Mouse (Mus musculus) hindbrain, embryonic 10.5 days (tissue): ENCODE data around the gene Nfasc. TPM values are rescaled to one million over a fixed set of nuclear protein-coding genes. Genes with fewer than 3 reads are reported as not detected.

Experiments
- DNase-seq: peaks from one replicate; pipeline ENCODE4 v3.0.0-alpha.2; 2017; ENCODE audit warnings: low spot score
- H3K27ac ChIP-seq: fragments of 300-500 bp; sonication (generic); 2 replicates; pipeline ENCODE4 v1.5.1; 2016; ENCODE audit warnings: mild to moderate bottlenecking, moderate library complexity
- H3K27me3 ChIP-seq: fragments of 300-500 bp; sonication (generic); 2 replicates; pipeline ENCODE4 v1.6.1; 2016; ENCODE audit warnings: mild to moderate bottlenecking; ENCODE audit not compliant: poor library complexity, insufficient read depth, severe bottlenecking
- H3K36me3 ChIP-seq: fragments of 300-500 bp; sonication (generic); 2 replicates; pipeline ENCODE4 v1.6.1; 2016; ENCODE audit warnings: mild to moderate bottlenecking, moderate library complexity
- H3K4me1 ChIP-seq: fragments of 300-500 bp; sonication (generic); replicated peaks from 2 replicates; pipeline ENCODE4 v1.6.1; 2016; ENCODE audit warnings: mild to moderate bottlenecking
- H3K4me3 ChIP-seq: fragments of 300-500 bp; sonication (generic); 2 replicates; pipeline ENCODE4 v1.5.1; 2016; ENCODE audit warnings: mild to moderate bottlenecking, moderate library complexity
- H3K9me3 ChIP-seq: fragments of 300-500 bp; sonication (generic); 2 replicates; pipeline ENCODE4 v1.6.1; 2016; ENCODE audit warnings: mild to moderate bottlenecking, moderate library complexity
- WGBS: fragments of 180-500 bp; shearing (Covaris S2); methylation state at CpG from one replicate; pipeline ENCODE4 v1.1.7; 2016; 5-methylcytosine and 5-hydroxymethylcytosine counted together
- polyA plus RNA-seq: library from polyadenylated mRNA; unstranded; fragments of >200 nt; fragmentation: Nextera tagmentation; extraction: Ambion mirVana; gene quantifications from 2 replicates; pipeline ENCODE4 v1.2.1, GENCODE M21; 2016

The Nfasc gene
- 22.9 and 39.2 TPM in 2 replicates for polyA plus RNA-seq

DNA sequence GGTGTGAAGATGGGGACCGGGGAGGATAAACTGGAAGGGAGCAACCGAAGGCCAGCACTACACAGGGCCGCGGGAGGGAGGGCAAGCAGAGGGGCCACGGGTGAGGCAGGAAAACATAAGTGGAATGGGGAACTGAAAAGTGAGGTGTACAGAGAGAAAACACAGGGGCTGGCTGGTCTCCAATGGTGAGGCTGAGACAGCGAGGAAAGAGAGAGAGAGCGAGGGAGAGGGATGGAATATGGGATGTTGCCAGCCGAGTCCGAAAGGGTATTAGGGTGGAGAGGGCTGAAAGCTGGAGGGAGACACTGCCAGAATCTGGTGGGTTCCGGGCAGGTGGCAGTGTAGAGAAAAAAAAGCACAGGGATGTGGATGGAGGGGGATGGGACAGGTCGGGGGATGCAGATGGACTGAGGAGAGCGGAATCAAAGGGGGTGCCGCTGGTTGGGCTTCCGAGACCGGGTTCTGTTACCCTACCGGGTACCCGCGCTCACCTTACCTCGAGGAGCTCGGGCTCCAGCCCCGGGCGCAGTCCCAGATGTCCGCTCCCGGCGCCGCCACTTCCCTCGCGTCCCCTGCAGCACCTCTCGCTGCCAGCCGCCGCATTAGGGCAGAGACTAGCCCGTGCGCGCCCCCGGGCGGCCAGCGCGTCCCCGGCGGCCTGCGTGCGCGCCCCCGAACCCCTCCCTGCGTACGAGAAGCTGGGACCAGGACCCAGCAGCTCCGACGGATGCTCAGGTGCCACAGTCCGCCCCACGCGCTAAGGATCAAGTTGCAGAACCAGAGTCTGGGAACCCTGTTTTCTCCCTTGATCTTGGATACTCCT lies at the start of gene Nfasc:
Gene Nfasc, minus strand, starts transcription at position 623 of the 823 bp plus-strand sequence.
- WGBS, result 4% methylated on average over 51 of the region's 51 CpGs
- Histone ChIP-seq H3K27me3 (peaks cover 68% of the 10 kb centered on the region), H3K4me1 (peaks cover 67% of the 10 kb centered on the region), H3K27ac (peak within 1 kb of the TSS; percentile 86), H3K4me3 (peak within 1 kb of the TSS; percentile 61), H3K9me3 (no peaks in the 10 kb centered on the region), H3K36me3 (no peaks in the 10 kb centered on the region)
- peak; percentile 89 for DNase-seq

DNA sequence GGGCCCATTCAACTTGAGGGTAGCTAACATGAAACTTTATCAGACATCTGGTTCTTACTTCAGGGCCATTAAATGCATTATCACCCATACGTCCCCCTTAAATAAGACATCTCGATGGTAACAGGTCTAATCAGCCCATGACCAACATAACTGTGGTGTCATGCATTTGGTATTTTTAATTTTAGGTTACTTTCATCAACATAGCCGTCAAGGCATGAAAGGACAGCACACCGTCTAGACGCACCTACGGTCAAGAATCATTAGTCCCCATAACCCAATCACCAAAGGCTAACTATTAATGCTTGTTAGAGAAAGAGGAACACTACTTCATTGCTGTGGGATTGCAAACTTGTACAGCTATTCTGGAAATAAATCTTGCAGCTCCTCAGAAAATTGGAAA lies 49.5 kb upstream of the Nfasc start:
- peaks cover 7% of the 10 kb centered on the region; the same call in 1 of the 2 replicates for H3K4me1 ChIP-seq
- no peak for DNase-seq
- WGBS, result 91% methylated on average over 6 of the region's 6 CpGs
- no peaks in the 10 kb centered on the region for H3K36me3 ChIP-seq
- no peaks in the 10 kb centered on the region for H3K9me3 ChIP-seq
- H3K27me3 ChIP-seq, result no peaks in the 10 kb centered on the region
- no peak overlapping the region for H3K4me3 ChIP-seq
- no peak overlapping the region for H3K27ac ChIP-seq

- no peak for DNase-seq
- no peaks in the 10 kb centered on the region for H3K9me3 ChIP-seq
- WGBS, result 81% methylated on average over 5 of the region's 5 CpGs
Observed at GRCm38 (mm10) chr1:132786866-132787265, 45.3 kb upstream of the Nfasc start.

DNA sequence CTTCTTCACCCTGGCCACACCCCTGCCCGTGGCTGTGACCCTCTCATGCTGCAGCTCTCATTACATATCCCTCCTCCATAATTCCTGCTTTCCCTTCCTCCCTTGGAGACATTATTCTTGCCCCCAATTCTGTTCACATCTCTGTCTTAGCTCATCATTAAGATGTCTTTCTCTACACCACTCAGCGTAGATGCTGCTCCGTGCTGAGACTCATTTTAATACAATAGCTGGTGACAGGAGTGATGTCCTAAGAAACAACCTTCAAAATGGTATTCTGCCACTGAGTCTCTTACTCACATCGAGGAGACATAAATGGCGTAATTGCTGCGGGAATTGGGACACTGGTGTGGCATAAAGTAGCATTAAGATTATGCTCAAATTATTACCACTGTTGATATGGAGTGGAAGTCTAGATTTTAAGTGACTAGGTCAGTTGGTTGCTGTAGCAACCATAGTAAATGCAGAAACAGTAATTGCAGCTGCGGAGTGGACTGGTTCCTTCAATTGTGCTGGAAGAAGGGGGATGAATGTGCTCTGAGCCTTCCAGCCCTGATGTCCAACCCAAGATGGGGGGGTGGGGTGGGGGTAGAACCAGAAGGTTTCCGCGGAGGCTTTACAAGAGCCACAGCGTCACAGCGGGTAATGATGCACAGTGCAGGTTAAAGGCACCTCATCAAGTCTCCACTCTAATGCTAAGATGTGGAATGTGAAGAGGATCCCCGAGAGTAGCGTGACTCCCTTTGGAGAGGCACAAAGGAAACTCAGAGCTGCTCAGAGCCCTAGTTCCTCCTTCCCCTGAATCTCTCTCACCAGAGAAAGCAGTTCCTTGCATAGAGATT lies 40.2 kb upstream of the Nfasc start:
- 73% methylated on average over 13 of the region's 13 CpGs for WGBS
- Histone ChIP-seq H3K27me3 (no peaks in the 10 kb centered on the region), H3K9me3 (no peaks in the 10 kb centered on the region), H3K4me1 (peaks cover 5% of the 10 kb centered on the region; the same call in 1 of the 2 replicates), H3K27ac (no peak overlapping the region), H3K36me3 (no peaks in the 10 kb centered on the region), H3K4me3 (no peak overlapping the region)
- no peak for DNase-seq

More at GRCm38 (mm10) chr1:132786866-132787265, 45.3 kb upstream of the Nfasc start:
- H3K27me3 ChIP-seq, result no peaks in the 10 kb centered on the region
- no peak overlapping the region for H3K4me3 ChIP-seq
- peaks cover 11% of the 10 kb centered on the region; the same call in 1 of the 2 replicates for H3K4me1 ChIP-seq
- H3K36me3 ChIP-seq, result no peaks in the 10 kb centered on the region
- H3K27ac ChIP-seq, result no peak overlapping the region

- 0 out of 2 replicates have a peak, but pooled peaks cover 4% of the 10 kb centered on the region for H3K4me1 ChIP-seq
- WGBS, result 85% methylated on average over 5 of the region's 5 CpGs
- H3K36me3 ChIP-seq, result no peaks in the 10 kb centered on the region
- H3K9me3 ChIP-seq, result no peaks in the 10 kb centered on the region
- no peak for DNase-seq
- no peak overlapping the region for H3K4me3 ChIP-seq
- no peaks in the 10 kb centered on the region for H3K27me3 ChIP-seq
- no peak overlapping the region for H3K27ac ChIP-seq
Observed at GRCm38 (mm10) chr1:132780961-132781360, 39.4 kb upstream of the Nfasc start.

GRCm38 (mm10) chr1:132780254-132780653 lies 38.7 kb upstream of the Nfasc start:
- H3K27ac ChIP-seq, result no peak overlapping the region
- WGBS, result 92% methylated on average over 1 of the region's 1 CpGs
- no peaks in the 10 kb centered on the region for H3K36me3 ChIP-seq
- no peak for DNase-seq
- H3K27me3 ChIP-seq, result no peaks in the 10 kb centered on the region
- no peaks in the 10 kb centered on the region for H3K9me3 ChIP-seq
- no peak overlapping the region for H3K4me3 ChIP-seq
- H3K4me1 ChIP-seq, result 0 out of 2 replicates have a peak, but pooled peaks cover 4% of the 10 kb centered on the region

DNA sequence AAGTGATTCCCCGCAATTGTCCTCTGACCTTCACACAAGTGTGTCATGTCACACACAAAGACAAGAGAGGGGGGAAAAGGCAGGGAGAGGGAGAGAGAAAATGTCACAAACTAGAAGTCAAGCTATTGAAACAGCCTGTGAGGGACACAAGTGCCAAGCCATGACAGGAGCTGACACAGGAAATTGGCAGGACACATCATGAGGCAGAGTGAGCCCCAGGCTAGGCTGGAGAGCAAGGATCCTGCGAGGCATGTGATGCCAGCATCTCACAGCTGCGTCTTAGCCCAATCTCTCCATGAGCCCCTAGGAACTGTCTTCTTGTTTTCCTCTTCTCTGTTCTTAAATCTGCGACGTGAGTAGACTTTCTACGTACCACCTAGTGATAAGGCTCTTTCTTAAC lies 33.4 kb upstream of the Nfasc start:
- WGBS, result 82% methylated on average over 6 of the region's 6 CpGs

GRCm38 (mm10) chr1:132771377-132771776 lies 29.8 kb upstream of the Nfasc start:
- Histone ChIP-seq H3K4me1 (peaks cover 10% of the 10 kb centered on the region), H3K9me3 (no peaks in the 10 kb centered on the region), H3K27me3 (peaks cover 6% of the 10 kb centered on the region; the same call in 1 of the 2 replicates), H3K27ac (no peak overlapping the region), H3K4me3 (no peak overlapping the region), H3K36me3 (no peaks in the 10 kb centered on the region)
- peak; percentile 16 for DNase-seq
- WGBS, result 34% methylated on average over 5 of the region's 5 CpGs

More for the DNA sequence above, 33.4 kb upstream of the Nfasc start:
- Histone ChIP-seq H3K36me3 (no peaks in the 10 kb centered on the region), H3K4me1 (no peaks in the 10 kb centered on the region), H3K27me3 (peaks cover 6% of the 10 kb centered on the region; the same call in 1 of the 2 replicates), H3K4me3 (no peak overlapping the region), H3K9me3 (no peaks in the 10 kb centered on the region), H3K27ac (no peak overlapping the region)
- no peak for DNase-seq

GRCm38 (mm10) chr1:132769559-132769958 lies 28.0 kb upstream of the Nfasc start:
- no peak for DNase-seq
- 83% methylated on average over 3 of the region's 3 CpGs for whole genome bisulfite sequencing
- Histone ChIP-seq H3K27me3 (peaks cover 2% of the 10 kb centered on the region; the same call in 1 of the 2 replicates), H3K9me3 (no peaks in the 10 kb centered on the region), H3K36me3 (no peaks in the 10 kb centered on the region), H3K27ac (no peak overlapping the region), H3K4me3 (no peak overlapping the region), H3K4me1 (peaks cover 25% of the 10 kb centered on the region)

- Histone ChIP-seq H3K36me3 (no peaks in the 10 kb centered on the region), H3K4me1 (peaks cover 25% of the 10 kb centered on the region), H3K27ac (no peak overlapping the region), H3K4me3 (no peak overlapping the region), H3K9me3 (no peaks in the 10 kb centered on the region), H3K27me3 (no peaks in the 10 kb centered on the region)
- DNase-seq, result no peak
- WGBS, result 95% methylated on average over 7 of the region's 7 CpGs
Observed at GRCm38 (mm10) chr1:132767422-132767821, 25.8 kb upstream of the Nfasc start.

GRCm38 (mm10) chr1:132765887-132766651 lies 24.5 kb upstream of the Nfasc start:
- WGBS, result 40% methylated on average over 16 of the region's 16 CpGs
- H3K36me3 ChIP-seq, result no peaks in the 10 kb centered on the region
- peak overlapping the region; percentile 75 for H3K27ac ChIP-seq
- H3K9me3 ChIP-seq, result no peaks in the 10 kb centered on the region
- H3K4me1 ChIP-seq, result peaks cover 25% of the 10 kb centered on the region
- H3K27me3 ChIP-seq, result no peaks in the 10 kb centered on the region
- peak; percentile 57 for DNase-seq
- H3K4me3 ChIP-seq, result peak overlapping the region; percentile 46

DNA sequence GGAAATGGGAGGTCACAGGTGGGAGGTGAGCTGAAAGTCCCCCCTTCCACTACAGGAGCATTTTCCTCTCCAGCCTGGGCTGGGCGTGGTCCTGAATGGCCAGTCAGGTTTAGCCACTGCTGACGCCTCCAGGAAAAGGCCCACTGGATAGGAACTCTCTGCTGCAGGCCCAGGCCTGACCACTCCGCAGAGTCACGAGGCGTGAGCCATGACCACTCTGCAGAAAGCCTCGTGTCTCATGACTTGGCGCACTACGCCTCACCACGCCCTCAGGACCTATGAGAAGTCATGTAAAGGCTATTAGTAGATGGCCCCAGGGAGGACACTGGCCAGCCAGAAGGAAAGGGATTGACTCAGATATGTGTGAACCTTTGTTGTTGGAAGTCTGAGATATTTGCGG lies 23.6 kb upstream of the Nfasc start:
- Histone ChIP-seq H3K27ac (peak overlapping the region; percentile 8; the same call in 1 of the 2 replicates), H3K36me3 (no peaks in the 10 kb centered on the region), H3K27me3 (no peaks in the 10 kb centered on the region), H3K4me3 (no peak overlapping the region), H3K9me3 (no peaks in the 10 kb centered on the region), H3K4me1 (peaks cover 25% of the 10 kb centered on the region)
- no peak for DNase-seq
- WGBS, result 80% methylated on average over 10 of the region's 10 CpGs
